Mouse (Mus musculus): ENCODE measurements around the gene Kifc1. TPM values are rescaled to one million over a fixed set of nuclear protein-coding genes. Genes with fewer than 3 reads are reported as not detected.

Kifc1 gene
- total RNA-seq (2021), result 10 to 100 TPM; 12.6 to 13.8 TPM

GRCm38 (mm10) chr17:33890533-33891059 is at the start of gene Kifc1:
Kifc1 (minus strand) TSS chr17:33890661.
- peak; percentile 100 for DNase-seq
- intact Hi-C loops (cut with DNase I), result no loop called here

DNA sequence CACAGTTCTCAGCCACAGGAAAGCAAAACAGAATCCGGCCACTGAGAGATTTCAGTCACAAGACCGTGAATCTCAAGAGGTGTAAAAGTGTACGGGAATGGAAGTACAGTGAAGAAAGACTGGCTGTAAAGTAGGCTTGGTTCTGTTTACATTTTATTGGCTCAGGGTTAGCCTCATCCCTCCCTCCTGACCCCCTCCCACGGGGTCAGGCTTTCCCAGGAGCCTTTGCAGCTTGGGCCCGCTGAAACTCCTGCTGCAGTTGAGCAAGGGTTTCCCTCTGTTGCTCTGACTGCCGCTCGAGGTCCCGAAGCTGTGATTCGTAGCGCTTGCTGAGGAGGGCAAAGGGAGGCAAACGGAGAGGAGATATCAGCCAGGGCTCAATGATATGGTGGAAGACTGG is 48.3 kb upstream of the Kifc1 start:
- intact Hi-C loops (cut with DNase I), result no loop called here

DNA sequence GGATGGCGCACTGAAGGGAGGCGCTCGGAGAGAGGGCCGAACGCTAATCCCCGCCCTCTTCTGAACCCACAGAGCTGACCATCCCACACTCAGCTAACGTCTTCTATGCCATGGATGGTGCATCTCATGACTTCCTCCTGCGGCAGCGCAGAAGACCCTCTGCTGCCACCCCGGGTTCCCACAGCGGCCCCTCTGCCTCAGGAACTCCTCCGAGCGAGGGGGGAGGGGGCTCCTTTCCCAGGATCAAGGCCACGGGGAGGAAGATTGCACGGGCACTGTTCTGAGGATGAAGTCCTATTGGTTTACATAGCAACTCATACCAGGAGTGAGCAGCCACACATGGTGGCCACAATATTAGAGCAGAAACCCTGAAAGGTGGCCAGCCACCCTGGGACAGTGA is 46.5 kb upstream of the Kifc1 start:
- no peak for DNase-seq
- intact Hi-C loops (cut with DNase I), result no loop called here

More for the DNA sequence above, 48.3 kb upstream of the Kifc1 start:
- no peak for DNase-seq

DNA sequence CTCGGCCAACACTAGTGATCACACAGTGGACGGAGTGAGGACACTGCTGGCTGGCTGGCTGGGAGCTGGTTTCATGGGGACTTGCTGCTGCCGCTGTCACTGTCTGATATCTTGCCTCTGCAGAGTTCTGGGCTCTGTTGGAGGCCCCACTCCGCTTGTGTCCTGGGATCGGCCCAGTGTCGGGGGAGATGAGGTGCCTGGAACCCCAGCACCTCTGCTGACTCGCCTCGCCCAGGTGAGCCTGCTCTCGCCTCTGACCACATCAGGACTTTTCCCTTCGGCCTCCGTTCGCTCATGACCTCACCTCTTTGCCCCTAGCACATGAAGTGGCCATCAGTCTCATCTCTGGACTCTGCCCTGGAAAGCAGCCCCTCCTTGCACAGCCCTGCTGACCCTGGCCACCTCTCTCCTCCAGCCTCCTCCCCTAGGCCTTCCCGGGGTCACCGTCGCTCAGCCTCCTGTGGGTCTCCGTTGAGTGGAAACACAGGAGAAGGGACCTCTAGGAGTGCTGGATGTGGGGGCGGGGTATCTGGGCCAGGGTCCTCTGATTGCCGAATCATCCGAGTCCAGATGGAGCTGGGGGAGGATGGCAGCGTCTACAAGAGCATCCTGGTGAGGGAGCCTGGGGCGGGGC is 45.1 kb upstream of the Kifc1 start:
- intact Hi-C loops (cut with DNase I), result no loop called here
- no peak for DNase-seq

DNA sequence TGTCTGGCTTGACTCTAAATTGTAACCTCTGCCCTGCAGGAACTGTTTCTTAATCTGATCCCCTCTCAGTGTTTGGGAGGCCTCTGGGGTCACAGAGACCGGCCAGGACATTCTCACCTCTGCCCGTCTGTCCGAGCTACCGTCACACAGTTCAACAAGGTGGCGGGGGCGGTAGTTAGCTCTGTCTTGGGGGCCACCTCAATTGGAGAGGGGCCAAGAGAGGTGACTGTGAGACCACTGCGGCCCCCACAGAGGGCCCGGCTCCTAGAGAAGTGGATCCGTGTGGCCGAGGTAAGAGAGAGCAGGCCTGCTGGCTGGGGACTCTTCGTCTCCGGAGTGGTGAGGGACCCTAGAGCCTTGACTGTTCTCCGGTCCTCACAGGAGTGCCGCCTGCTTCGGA is 42.5 kb upstream of the Kifc1 start:
- no peak for DNase-seq
- intact Hi-C loops (cut with DNase I), result no loop called here

DNA sequence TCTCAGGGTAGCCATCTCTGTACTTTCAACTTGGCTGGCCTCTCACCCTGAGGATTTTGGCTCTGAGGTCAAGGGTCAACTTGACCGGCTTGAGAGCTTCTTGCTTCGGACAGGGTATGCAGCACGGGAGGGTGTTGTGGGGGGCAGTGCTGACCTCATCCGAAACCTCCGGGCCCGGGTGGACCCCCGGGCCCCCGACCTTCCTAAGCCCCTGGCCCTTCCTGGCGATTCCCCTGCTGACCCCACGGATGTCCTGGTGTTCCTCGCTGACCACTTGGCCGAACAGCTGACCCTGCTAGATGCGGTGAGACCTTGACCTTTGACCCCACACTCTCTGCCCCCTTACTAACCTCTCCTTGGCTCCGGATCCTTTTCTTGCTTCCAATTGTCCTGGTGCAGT is 42.0 kb upstream of the Kifc1 start:
- intact Hi-C loops (cut with DNase I), result no loop called here
- DNase-seq, result no peak

GRCm38 (mm10) chr17:33931947-33932346 is 41.5 kb upstream of the Kifc1 start:
- intact Hi-C loops (cut with DNase I), result no loop called here
- no peak for DNase-seq

DNA sequence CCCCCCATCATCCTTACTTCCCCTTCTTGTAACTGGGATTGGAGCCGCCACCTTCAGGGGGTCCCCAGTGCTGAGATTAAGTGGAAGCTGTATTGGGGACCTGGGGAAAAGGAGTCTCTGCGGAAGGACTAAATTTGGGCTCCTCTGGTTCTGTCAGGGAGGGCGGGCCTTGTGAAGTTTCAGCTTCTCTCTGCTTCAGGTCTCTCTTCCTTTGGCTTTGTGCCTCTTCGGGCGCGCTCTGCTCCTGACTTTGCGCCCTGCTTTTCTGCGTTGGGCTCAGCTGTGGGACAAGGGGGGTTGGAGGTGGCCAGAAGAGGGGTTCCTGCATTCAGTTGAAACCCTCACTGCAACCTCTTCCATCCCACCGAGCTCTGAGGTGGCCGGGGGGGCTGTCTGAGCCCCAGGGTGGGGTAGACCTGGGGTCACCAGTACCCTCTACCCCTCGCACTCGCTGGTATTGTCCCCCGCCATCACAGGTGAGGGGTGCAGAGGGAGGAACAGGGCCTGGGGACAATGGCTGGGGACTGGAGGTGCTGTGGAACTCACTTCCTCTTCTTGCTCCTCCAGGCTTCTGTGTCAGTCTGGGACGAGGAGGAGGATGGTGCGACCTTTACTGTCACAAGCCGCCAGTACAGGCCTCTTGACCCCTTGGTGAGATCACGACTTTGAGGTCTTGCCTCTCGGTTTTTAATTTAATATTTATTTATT is 40.9 kb upstream of the Kifc1 start:
- intact Hi-C loops (cut with DNase I), result no loop called here
- DNase-seq, result no peak

- peak; percentile 52 to 61 for DNase-seq
- intact Hi-C loops (cut with DNase I), result no loop called here
Observed at GRCm38 (mm10) chr17:33930280-33931158, 40.1 kb upstream of the Kifc1 start.

DNA sequence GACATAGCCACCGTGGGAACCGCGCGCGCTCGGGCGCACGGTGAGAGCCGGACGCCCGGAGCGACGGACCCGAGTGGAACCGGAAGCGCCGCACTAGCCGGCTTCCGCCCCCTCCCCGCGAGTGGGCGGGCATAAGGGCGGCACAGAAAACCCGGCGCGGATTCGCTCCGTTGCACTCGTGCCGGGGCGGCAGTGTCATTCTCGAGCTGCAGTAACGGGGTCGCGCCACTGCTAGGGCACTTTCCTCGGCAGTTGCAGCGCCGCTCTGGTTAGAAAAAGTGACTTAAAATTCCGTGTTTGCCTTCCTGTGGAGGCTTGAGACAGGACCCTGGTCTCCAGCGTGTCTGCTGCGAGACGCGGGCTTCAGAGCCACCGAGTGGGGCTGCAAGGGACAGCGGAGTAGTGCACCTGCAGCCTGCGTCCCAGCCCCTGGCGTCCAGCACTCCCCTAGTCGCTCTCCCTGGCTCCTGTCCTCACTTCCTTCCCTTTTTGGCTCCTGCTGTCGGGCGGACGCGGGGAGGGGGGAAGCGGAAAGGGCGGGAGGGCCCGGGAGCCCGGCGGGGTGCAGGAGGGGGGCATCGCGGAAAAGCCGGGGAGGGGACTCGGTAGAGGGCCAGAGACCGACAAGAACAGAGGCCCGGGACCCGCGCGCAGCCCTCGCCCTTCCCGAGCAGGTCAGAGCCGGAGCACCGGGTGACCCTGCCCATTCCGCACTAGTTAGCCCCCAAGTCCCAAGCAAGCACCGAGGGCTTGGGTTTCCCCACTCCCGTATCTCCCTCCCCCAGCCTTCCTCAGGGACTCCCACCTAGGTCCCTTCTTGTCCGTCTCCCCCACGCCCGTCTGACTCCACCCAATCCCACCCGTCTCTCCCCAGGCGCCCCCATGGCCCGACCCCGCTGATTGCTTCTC is 39.2 kb upstream of the Kifc1 start, which contains the start of gene Rgl2:
Gene Rgl2 (plus strand): TSS at position 173 of the 909 bp plus-strand sequence.
- intact Hi-C loops (cut with DNase I), result no loop called here
- peak; percentile 94 to 96 for DNase-seq

DNA sequence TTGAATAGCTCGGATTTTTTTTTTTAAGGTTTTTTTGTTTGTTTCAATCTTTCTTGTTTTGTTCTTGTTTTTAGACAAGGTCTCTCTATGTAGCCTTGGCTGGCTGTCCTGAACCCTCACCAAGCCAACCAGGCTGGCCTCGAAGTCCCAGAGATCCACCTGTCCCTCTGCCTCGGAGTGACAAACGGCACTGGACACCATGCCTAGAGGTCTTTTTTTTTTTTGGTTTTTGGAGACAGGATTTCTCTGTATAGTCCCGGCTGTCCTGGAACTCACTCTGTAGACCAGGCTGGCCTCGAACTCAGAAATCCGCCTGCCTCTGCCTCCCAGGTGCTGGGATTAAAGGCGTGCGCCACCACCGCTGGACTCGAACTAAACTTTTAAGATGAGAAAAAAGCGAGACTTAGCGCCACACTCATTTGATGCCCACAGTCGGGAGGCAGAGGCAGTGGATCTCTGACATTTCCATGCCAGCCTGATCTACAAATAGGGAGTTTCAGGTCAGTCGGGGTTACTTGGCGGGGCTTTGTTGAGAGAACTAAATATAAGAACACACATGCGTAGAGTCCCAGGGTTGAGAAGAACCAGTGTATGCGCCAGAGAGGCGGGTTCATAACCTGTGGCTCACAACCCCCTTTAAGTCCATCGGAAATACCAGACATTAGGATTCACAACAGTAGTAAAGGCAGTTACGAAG is 37.9 kb upstream of the Kifc1 start:
- intact Hi-C loops (cut with DNase I), result no loop called here
- DNase-seq, result no peak

DNA sequence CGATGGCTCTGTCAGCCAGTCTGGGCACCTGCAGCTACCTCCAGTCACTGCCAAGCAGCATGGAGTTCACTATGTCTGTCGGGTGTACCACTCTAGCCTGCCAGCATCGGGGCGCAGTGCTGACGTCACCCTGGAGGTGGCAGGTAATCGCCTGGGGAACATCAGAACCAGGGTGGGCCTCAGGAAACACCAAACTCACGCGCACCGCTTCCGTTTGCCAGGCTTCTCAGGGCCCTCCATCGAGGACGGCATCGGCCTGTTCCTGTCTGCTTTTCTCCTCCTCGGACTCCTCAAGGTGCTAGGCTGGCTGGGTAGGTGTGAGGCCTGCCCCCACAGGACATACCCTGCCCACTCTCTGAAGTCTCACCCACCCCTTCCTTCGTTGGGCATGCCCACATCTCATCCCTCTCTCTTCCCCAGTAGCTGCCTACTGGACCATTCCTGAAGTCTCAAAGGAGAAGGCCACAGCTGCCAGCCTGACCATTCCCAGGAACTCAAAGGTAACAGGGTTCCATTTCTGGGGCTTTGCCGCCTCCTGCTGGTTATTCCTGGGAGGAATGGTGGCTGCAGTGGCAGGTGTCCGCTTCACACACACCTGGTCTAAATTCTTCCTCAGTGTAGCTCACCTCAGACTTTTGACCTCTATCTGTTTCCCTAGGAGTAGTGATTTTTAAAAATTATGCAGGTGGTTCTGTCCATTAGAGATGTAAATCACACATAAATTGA is 35.9 kb upstream of the Kifc1 start:
- intact Hi-C loops (cut with DNase I), result no loop called here
- no peak for DNase-seq

DNA sequence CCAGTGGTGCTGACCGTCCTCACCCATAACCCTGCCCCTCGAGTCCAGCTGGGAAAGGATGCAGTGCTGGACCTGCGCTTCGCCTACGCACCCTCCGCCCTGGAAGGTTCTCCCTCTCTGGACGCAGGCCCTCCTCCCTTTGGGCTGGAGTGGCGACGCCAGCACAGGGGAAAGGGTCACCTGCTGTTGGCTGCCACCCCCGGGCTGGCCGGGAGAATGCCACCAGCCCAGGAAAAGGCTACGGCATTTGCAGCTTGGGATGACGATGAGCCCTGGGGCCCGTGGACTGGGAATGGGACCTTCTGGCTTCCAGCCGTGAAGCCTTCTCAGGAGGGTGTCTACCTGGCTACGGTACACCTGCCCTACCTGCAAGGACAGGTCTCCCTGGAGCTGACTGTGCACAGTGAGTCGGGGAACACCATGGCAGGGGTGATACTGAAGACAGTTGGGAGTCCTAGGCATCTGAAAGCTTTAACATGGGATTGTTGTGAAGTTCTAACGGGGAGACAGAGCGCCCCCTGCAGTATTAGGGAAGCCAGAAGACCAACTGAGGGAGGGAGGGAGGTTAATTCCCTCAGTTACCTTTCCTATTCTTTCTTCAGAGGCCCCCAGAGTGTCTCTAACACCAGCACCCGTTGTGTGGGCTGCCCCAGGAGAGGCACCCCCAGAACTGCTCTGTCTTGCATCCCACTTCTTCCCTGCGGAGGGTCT is 35.1 kb upstream of the Kifc1 start:
- DNase-seq, result no peak
- intact Hi-C loops (cut with DNase I), result no loop called here

DNA sequence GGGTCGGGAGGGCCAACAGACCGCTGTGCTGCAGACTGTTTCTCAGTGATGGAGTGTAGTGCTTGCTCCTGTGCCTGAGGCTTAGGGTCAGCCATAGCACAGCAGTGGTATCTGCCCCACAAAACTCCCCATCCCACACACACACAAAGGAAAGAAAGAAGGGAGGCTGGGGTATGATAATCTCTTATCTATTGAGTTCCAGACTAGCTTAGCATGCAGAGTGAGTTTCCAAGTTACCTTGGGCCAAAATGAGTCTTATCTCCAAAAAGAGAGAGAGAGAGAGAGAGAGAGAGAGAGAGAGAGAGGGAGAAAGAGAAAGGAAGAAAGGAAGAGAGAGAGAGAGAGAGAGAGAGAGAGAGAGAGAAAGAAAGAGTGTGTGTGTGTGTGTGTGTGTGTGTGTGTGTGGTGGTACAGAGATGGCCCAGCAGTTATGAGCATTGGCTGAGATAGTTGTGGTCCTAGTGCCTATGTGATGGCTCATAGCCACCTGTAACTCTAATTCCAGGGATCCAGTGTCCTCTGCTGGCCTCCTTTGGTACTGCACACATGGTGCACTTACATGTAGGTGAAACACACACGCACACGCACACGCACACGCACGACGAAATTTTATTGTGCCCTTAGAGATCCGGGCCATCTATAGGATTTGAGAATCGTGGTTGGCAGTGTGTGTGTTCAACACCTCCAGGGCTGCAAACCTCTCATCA is 34.3 kb upstream of the Kifc1 start:
- intact Hi-C loops (cut with DNase I), result no loop called here
- peak in 1 of 2 experiments; percentile 56 for DNase-seq

- no peak for DNase-seq
- intact Hi-C loops (cut with DNase I), result no loop called here
Observed at GRCm38 (mm10) chr17:33921361-33921760, 30.9 kb upstream of the Kifc1 start.

DNA sequence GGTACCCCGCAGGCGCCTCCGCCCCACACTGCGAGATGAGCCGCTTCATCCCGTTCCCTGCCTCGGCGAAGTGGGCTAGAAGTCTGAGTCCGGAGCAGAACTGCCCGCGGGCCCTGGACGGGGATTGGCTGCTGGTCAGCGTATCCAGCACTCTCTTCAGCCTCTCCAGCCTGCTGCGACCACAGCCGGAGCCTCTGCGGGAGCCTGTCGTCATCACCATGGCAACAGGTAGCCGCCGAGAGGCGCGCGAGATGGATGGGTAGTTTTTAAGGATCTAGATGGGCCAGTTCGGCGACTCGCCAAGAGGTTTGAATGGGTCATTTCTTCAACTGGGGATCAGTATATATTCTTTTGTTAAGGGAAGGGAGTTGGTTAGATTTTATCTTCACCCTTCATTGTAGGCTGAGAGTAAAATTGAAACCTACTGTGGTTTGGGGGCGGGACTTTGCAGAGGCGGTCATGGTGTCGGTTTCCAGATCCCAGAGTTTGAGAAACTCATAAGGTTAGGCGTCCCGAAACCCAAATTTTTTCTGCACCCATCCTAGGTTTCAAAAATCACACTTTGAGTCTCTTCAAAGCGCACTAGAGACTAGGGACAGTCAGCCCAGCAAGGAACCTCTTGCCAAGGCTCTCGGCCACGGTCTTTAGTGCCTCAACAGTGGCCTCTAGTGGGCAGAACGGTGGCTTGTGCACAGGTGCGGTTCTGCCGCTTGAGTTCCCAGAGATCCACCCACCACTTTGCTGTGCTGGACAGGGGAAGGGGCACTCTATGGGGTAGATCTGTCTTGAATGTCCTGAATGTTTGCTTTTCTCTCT is 30.0 kb upstream of the Kifc1 start:
- peak; percentile 90 to 92 for DNase-seq
- intact Hi-C loops (cut with DNase I), result no loop called here

Data from heart, postnatal 10 days (tissue).